Mouse (Mus musculus) lung, postnatal 4 days (tissue): Measurements from ENCODE around the gene Lrp2.
A peak's percentile ranks its signal among the peaks of the same experiment; 100 is the strongest.

Experiments used
- DNase-seq, 2 experiments: peaks; one replicate each; pipeline ENCODE4 v3.0.0; 2021

Lrp2 gene

DNA sequence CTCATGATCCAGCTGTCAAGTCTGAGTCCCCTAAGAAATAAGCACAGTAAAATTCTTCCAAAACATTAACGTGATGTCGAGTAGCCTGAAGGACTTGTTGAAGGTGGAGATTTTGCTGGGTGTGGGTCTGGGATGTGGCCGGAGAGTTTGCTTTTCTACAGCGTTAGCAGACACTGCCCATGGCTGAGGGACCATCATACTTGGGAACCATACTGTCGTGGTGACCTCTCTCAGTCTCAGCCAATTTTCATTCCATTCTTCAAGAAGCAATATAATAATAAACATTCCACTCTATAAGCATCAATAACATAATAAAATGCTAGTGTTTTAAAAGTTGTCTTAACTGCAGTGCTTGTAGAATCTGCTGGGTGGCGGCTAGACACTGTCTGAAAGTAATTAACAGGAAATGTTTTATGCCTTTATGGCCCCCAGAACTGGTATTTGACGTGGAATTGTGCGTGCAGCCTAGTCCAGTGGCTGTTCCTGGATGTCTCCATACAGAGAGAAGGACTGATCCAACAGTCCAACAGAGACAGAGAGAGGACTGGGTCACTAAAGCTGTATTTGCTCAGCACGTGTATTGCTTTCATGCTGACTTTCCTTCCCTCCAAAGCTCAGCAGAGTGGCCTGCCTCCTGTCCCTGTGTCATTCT, 190.1 kb downstream of the Lrp2 start:
- DNase-seq: no peak

- no peak for DNase-seq
Measured at GRCm38 (mm10) chr2:69393947-69394346, 191.9 kb downstream of the Lrp2 start.

DNA sequence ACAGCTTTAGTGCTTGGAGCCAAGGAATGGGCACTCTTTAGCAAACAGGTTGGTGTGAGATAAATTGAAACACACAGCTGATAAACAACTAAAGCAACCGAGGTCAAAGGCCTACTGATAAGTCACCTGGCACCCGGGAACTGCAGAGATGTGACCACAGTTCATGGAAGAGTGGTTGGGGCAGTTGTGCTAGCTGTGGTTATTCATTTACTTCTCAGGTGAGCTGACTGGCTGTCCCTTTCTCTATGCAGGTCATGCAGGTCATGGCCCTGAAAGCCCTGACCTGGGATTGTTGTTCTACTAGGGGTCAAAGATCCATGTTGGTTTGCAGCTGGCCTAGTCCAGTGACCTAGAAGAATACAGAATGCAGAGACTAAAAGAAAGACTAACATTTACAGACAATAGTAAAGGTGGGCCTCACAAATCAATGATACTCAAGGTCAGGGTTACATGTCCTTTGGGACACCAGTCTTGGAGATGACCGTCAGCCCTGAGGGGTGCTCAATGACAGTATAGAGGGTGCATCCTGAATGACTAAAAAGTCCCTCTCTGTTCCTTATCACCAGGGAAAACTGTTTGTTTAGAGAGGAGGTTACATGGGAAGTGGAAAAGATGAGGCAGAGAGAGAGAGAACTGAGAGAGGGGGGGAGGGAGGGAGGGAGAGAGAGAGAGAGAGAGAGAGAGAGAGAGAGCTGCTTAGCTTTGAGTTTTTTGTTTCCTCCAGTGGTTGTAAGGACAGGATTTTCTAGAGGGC, 199.6 kb downstream of the Lrp2 start:
- no peak for DNase-seq

GRCm38 (mm10) chr2:69382838-69383237, 203.0 kb downstream of the Lrp2 start:
- no peak for DNase-seq

GRCm38 (mm10) chr2:69381740-69382139, 204.1 kb downstream of the Lrp2 start:
- DNase-seq: peak; percentile 35 to 48

- peak; percentile 52 to 62 for DNase-seq
Measured at GRCm38 (mm10) chr2:69380281-69380680, 205.6 kb downstream of the Lrp2 start, which contains the start of gene Dhrs9. TSS of gene Dhrs9 (plus strand) at chr2:69380445.

GRCm38 (mm10) chr2:69379801-69380200, 206.1 kb downstream of the Lrp2 start:
- DNase-seq: no peak

DNA sequence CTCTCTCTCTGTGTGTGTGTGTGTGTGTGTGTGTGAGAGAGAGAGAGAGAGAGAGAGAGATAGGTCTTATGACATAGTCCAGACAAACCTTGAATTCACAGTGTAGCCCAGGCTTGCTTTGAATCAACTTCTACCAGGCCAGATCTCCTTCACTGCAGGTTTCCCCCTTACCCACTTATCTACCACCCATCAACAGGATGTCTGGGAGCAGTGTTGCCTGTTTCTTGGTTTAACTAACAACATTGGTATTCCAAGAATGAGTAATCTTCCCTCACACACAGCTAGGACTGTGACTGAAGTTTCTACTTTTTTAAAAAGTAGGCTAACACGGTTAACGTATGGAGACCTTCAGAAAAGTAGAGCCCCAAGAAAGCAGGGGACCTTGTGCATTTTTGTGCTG, 209.1 kb downstream of the Lrp2 start:
- DNase-seq: no peak
